In the genomic region with DNA sequence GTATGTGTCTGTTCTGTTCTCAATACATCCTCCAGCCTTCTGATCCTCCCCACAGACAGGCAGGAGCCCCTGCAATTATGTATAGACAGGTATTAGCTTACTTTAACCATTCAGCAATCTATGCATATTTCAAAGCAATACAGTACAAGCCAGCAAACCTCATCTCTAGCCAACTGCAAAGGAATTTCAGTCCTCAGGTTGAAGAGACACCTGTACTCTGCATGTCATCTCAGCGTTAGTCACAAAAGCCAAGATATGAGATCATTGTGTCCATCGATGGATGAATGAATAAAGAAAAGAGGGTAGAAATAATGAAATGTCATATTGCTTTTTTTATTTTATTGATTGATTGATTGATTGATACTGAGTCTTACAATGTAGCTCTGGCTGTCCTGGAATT, we compare ENCODE assay signal across 30 mouse cellular contexts.
"Had no signal": no experiment of that assay in that cellular context is flagged by ENCODE, and none has a peak within 500 bp of the region (broad histone marks: within the 10 kb centered on the region; RNA-seq: fewer than 3 reads in every experiment).

No protein-coding gene starts in this region.

- H3K4me3 ChIP-seq: limb, embryonic 10.5 days; limb, embryonic 12.5 days; limb, embryonic 13.5 days; limb, embryonic 15.5 days; liver, embryonic 12.5 days; liver, embryonic 13.5 days; liver, embryonic 15.5 days; lung, embryonic 15.5 days; megakaryocyte, embryonic 14.5 days; midbrain, embryonic 10.5 days; midbrain, embryonic 12.5 days; midbrain, embryonic 13.5 days; midbrain, embryonic 15.5 days; myocyte; neural tube, embryonic 12.5 days had no signal

- H3K9ac ChIP-seq: limb, embryonic 12.5 days; limb, embryonic 13.5 days; limb, embryonic 15.5 days; liver, embryonic 12.5 days; liver, embryonic 13.5 days; liver, embryonic 14.5 days; liver, embryonic 15.5 days; liver, postnatal 0 days; lung, embryonic 14.5 days; lung, embryonic 15.5 days; midbrain, embryonic 12.5 days; midbrain, embryonic 13.5 days; midbrain, embryonic 15.5 days; neural tube, embryonic 12.5 days had no signal

- H3K27ac ChIP-seq: limb, embryonic 10.5 days; limb, embryonic 12.5 days; limb, embryonic 13.5 days; limb, embryonic 15.5 days; liver, embryonic 12.5 days; liver, embryonic 13.5 days; liver, embryonic 14.5 days; liver, embryonic 15.5 days; lung, embryonic 15.5 days; macrophage; midbrain, embryonic 10.5 days; midbrain, embryonic 12.5 days; midbrain, embryonic 13.5 days; midbrain, embryonic 15.5 days; neural tube, embryonic 12.5 days had no signal

- H3K27me3 ChIP-seq: limb, embryonic 12.5 days; limb, embryonic 13.5 days; limb, embryonic 15.5 days; liver, embryonic 13.5 days; lung, embryonic 15.5 days; megakaryocyte, embryonic 14.5 days; midbrain, embryonic 13.5 days; midbrain, embryonic 15.5 days; neural tube, embryonic 12.5 days had no signal

- ATAC-seq: liver, embryonic 12.5 days; liver, postnatal 0 days; lung, postnatal 0 days; midbrain, embryonic 13.5 days; midbrain, embryonic 15.5 days; midbrain, embryonic 16.5 days had no signal

- H3K9me3 ChIP-seq: limb, embryonic 10.5 days; limb, embryonic 12.5 days; limb, embryonic 13.5 days; limb, embryonic 15.5 days; liver, embryonic 12.5 days; lung, embryonic 15.5 days; megakaryocyte, embryonic 14.5 days; midbrain, embryonic 10.5 days; midbrain, embryonic 12.5 days; midbrain, embryonic 13.5 days; midbrain, embryonic 15.5 days; neural tube, embryonic 12.5 days had no signal

- H3K4me1 ChIP-seq: limb, embryonic 10.5 days; limb, embryonic 12.5 days; limb, embryonic 13.5 days; limb, embryonic 15.5 days; midbrain, embryonic 12.5 days; midbrain, embryonic 15.5 days had no signal

- H3K36me3 ChIP-seq: limb, embryonic 10.5 days; limb, embryonic 12.5 days; limb, embryonic 13.5 days; limb, embryonic 15.5 days; liver, embryonic 12.5 days; liver, embryonic 13.5 days; liver, embryonic 15.5 days; lung, embryonic 15.5 days; midbrain, embryonic 10.5 days; midbrain, embryonic 12.5 days; midbrain, embryonic 13.5 days; midbrain, embryonic 15.5 days; neural tube, embryonic 12.5 days had no signal

- H3K4me2 ChIP-seq: limb, embryonic 12.5 days; limb, embryonic 13.5 days; limb, embryonic 15.5 days; liver, embryonic 11.5 days; liver, embryonic 12.5 days; liver, embryonic 13.5 days; liver, embryonic 15.5 days; lung, embryonic 14.5 days; lung, embryonic 15.5 days; midbrain, embryonic 12.5 days; midbrain, embryonic 13.5 days; midbrain, embryonic 15.5 days; neural tube, embryonic 12.5 days had no signal

- DNase-seq: left cerebral cortex, postnatal 4 days; liver; liver, embryonic 13.5 days; liver, postnatal 0 days; lung, adult 18-20 months; lung, adult 2 months; lung, embryonic 14.5 days; lung, postnatal 10 days; lung, postnatal 14 days; lung, postnatal 36 days; lung, postnatal 4 days had no signal
